Mouse (Mus musculus) liver, postnatal 0 days (tissue): ENCODE measurements around the gene Dlg5.

Experiments
- CTCF ChIP-seq: sonication (generic); IDR thresholded peaks from 2 replicates; pipeline ENCODE4 v1.5.1; 2016; ENCODE audit warnings: antibody characterized with exemption, low read depth
- EP300 ChIP-seq: IDR thresholded peaks from 2 replicates; pipeline ENCODE4 v1.6.1; 2016; ENCODE audit warnings: antibody characterized with exemption, low read depth, mild to moderate bottlenecking

GRCm38 (mm10) chr14:24190131-24190530, 55.6 kb downstream of the Dlg5 start:
- no peak for TF ChIP-seq CTCF
- no peak for TF ChIP-seq EP300
